Mouse (Mus musculus): ENCODE measurements around the gene Neb. TPM values are rescaled to one million over a fixed set of nuclear protein-coding genes. Genes with fewer than 3 reads are reported as not detected.

The Neb gene
- polyA plus RNA-seq, 2 experiments: 51.8 to 126 TPM

DNA sequence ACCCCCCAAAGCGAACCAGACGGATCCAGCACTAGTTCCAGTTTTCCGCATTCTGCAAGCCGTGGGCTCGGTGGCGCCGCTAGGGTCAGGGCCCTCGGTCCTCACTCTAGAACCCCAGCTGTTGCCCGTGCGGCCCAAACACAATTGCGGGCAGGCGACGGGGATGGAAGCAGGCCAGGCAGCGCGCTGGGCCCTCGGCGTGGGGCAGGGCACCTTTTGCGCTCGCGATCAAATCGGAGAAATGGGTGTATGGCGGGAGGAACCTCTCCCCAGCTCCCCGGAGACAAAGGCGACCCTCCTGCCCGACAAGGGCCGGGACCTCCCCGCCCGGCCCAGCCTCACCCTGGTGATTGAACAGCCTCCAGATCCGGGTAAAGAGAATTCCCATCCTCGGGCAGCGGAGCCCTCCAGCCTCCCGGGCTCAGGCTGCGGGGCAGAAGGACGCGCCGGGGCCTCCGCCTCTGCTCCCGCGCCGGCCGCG is 46.0 kb upstream of the Neb start:
- Histone ChIP-seq H3K4me1 (ENCODE audit: control insufficient read depth, insufficient read depth, low read length) (peaks cover 20% of the 10 kb centered on the region), H3K4me2 (replicated peaks; ENCODE audit: low read depth, low read length, severe bottlenecking) (peak overlapping the region; percentile 58)

DNA sequence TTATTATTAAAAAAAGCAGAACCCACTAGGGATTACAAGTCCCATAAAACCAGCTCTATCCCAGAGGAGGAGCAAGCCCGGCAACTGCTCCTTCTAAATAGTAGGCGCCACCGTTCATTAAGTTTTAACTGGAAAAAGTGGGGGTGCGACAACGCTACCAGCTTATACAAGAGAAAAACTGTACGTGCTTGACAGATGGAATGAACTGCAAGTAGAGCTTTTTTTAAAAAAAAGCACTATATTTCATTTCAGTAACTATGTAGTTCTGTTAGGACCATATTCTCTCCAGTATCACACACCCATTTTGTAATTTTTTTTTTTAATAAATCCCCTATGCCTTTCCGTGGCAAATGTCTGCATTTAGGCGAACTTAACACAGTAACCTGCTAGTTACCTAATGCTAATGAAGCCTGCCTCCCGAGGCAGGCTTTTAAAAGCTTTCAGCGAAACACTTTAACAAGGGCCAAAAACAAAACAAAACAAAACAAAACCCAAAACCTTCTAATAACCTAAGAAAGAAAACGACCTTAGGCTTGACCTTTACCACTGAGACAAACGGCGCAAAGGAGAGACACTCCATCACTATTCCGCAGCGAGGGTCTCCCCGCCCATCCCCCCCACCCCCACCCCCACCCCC is 45.5 kb upstream of the Neb start:
- 2% methylated on average over 16 of the region's 16 CpGs for WGBS
- DNase-seq (ENCODE audit: low spot score) (no peak), ATAC-seq (ENCODE audit: low FRiP score, low read depth) (no peak)
- H3K9me3 ChIP-seq (ENCODE audit: control insufficient read depth, low read length): no peaks in the 10 kb centered on the region
- no peaks in the 10 kb centered on the region for H3K36me3 ChIP-seq (ENCODE audit: control insufficient read depth, insufficient read depth, low read length)
- H3K27me3 ChIP-seq (ENCODE audit: control insufficient read depth, insufficient read depth, low read length): no peaks in the 10 kb centered on the region
- H3K9ac ChIP-seq (ENCODE audit: low read depth, low read length, severe bottlenecking): peak overlapping the region; percentile 95
- TF ChIP-seq POLR2A (IDR thresholded peaks at IDR 0.05; ENCODE audit: borderline replicate concordance, extremely low read depth, insufficient read depth, insufficient read length): no peak
- no peak overlapping the region for H3K27ac ChIP-seq (replicated peaks; ENCODE audit: low read depth, low read length)
- H3K4me2 ChIP-seq (replicated peaks; ENCODE audit: low read depth, low read length, severe bottlenecking): peak overlapping the region; percentile 58
- H3K4me3 ChIP-seq (replicated peaks; ENCODE audit: low read length): peak overlapping the region; percentile 85
- H3K4me1 ChIP-seq (ENCODE audit: control insufficient read depth, insufficient read depth, low read length): peaks cover 21% of the 10 kb centered on the region

More for the DNA sequence above, 46.0 kb upstream of the Neb start:
- Histone ChIP-seq H3K36me3 (ENCODE audit: control insufficient read depth, insufficient read depth, low read length) (no peaks in the 10 kb centered on the region), H3K27me3 (ENCODE audit: control insufficient read depth, insufficient read depth, low read length) (no peaks in the 10 kb centered on the region), H3K4me3 (replicated peaks; ENCODE audit: low read length) (peak overlapping the region; percentile 85), H3K27ac (replicated peaks; ENCODE audit: low read depth, low read length) (peak overlapping the region; percentile 89), H3K9me3 (ENCODE audit: control insufficient read depth, low read length) (no peaks in the 10 kb centered on the region), H3K9ac (ENCODE audit: low read depth, low read length, severe bottlenecking) (peak overlapping the region; percentile 95)
- no peak for TF ChIP-seq POLR2A (IDR thresholded peaks at IDR 0.05; ENCODE audit: borderline replicate concordance, extremely low read depth, insufficient read depth, insufficient read length)
- WGBS: 0% methylated on average over 35 of the region's 42 CpGs
- DNase-seq (ENCODE audit: low spot score) (peak; percentile 28), ATAC-seq (ENCODE audit: low FRiP score, low read depth) (peak; percentile 7; the same call in 1 of the 2 replicates)

DNA sequence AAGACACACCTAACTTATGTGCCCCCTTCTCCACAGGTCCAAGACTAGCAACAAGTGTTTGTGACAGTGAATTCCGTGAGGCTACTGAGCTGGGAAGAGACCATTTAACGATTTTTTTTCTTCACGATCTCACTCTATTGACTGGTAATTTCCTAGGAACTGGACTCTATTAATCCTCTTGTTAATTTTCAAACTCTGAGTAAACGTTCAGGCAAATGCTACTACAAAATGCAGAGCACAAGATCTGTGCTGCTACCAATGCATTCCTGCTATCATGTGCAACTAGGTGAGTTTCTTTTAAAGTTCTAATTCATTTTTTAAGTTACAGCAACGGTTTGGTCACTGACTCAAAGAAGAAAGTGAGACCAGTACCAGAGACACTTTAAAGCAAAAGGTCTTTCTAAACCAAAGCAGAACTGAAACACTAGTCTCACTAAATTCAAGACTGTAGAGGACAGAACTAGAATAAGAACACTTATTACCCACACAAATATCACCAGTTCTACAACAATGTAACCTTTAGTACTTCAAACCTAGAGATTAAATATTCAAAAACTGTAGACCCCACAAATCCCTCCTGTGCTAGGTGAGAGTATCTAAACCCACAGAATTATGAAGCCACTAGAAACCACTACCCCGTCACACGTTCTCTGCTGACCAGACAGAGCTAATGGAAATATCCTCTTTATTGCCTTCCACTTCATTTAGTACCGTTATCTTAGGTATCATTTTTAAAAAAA is 44.8 kb upstream of the Neb start:
- H3K4me2 ChIP-seq (replicated peaks; ENCODE audit: low read depth, low read length, severe bottlenecking): peak overlapping the region; percentile 58
- H3K4me3 ChIP-seq (replicated peaks; ENCODE audit: low read length): peak overlapping the region; percentile 85
- no peaks in the 10 kb centered on the region for H3K27me3 ChIP-seq (ENCODE audit: control insufficient read depth, insufficient read depth, low read length)
- H3K9me3 ChIP-seq (ENCODE audit: control insufficient read depth, low read length): no peaks in the 10 kb centered on the region
- 0 out of 2 replicates have a peak overlapping the region, but pooled peaks have one; percentile 95 for H3K9ac ChIP-seq (ENCODE audit: low read depth, low read length, severe bottlenecking)
- peaks cover 21% of the 10 kb centered on the region for H3K4me1 ChIP-seq (ENCODE audit: control insufficient read depth, insufficient read depth, low read length)
- no peak overlapping the region for H3K27ac ChIP-seq (replicated peaks; ENCODE audit: low read depth, low read length)
- WGBS: 30% methylated on average over 8 of the region's 8 CpGs
- H3K36me3 ChIP-seq (ENCODE audit: control insufficient read depth, insufficient read depth, low read length): no peaks in the 10 kb centered on the region
- ATAC-seq (ENCODE audit: low FRiP score, low read depth): no peak
- DNase-seq (ENCODE audit: low spot score): no peak
- TF ChIP-seq POLR2A (IDR thresholded peaks at IDR 0.05; ENCODE audit: borderline replicate concordance, extremely low read depth, insufficient read depth, insufficient read length): no peak

DNA sequence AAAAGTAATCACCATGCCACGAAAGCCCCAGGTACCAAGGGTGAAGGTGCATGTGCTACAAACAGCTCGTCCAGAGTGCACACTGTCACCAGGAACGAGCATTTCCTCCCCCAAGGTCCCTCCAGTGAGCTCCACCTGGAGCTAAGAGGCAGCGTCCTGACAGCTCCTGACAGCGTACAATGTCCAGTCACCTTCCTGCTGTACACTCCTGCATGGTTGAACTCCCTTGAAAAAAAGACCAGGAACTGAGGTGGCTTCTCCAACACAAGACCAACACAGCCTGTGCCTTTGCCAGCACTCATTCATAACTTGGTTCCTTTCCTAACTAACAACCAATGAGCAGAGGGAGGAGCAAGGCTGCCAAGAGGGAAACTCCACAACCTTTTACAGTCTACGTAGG is 42.9 kb upstream of the Neb start:
- ATAC-seq (ENCODE audit: low FRiP score, low read depth): no peak
- H3K9ac ChIP-seq (ENCODE audit: low read depth, low read length, severe bottlenecking): no peak overlapping the region
- 60% methylated on average over 6 of the region's 6 CpGs for WGBS
- peaks cover 7% of the 10 kb centered on the region for H3K36me3 ChIP-seq (ENCODE audit: control insufficient read depth, insufficient read depth, low read length)
- TF ChIP-seq POLR2A (IDR thresholded peaks at IDR 0.05; ENCODE audit: borderline replicate concordance, extremely low read depth, insufficient read depth, insufficient read length): no peak
- no peaks in the 10 kb centered on the region for H3K9me3 ChIP-seq (ENCODE audit: control insufficient read depth, low read length)
- no peak overlapping the region for H3K4me2 ChIP-seq (replicated peaks; ENCODE audit: low read depth, low read length, severe bottlenecking)
- H3K4me1 ChIP-seq (ENCODE audit: control insufficient read depth, insufficient read depth, low read length): peaks cover 21% of the 10 kb centered on the region
- no peak overlapping the region for H3K27ac ChIP-seq (replicated peaks; ENCODE audit: low read depth, low read length)
- DNase-seq (ENCODE audit: low spot score): no peak
- H3K4me3 ChIP-seq (replicated peaks; ENCODE audit: low read length): no peak overlapping the region
- no peaks in the 10 kb centered on the region for H3K27me3 ChIP-seq (ENCODE audit: control insufficient read depth, insufficient read depth, low read length)

DNA sequence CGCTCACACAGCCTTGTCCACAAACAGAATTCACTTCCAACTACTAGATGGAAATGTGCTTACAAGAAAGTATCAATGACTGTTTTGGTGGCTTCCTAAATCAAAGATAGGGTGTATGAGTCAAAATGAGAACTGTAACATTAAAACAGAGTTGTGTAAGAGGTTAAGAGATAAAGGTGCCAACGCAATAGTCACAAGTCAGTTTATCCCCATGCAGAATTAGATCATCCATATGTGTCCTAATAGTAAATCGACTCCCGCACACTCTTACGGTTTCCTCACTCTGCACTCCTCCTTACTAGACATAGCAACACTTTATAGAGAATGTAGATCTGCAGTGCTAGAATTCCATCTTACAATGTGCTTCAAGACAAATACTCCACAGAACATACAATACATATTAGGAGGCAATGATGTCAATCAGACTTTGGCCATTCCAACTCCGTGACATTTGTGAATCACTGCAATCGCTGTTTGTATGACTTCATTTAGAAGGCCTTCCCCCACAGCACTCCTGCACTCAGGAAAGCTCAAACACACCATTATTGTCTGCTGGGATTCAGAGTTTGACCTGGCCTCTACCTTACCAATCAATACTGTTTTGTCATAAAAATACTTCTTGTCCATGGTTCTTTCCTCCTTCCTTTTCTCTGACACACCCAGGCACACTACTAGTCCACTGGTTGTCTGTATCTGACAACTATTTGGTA is 41.9 kb upstream of the Neb start:
- no peak for DNase-seq (ENCODE audit: low spot score)
- Histone ChIP-seq H3K36me3 (ENCODE audit: control insufficient read depth, insufficient read depth, low read length) (peaks cover 17% of the 10 kb centered on the region), H3K4me1 (ENCODE audit: control insufficient read depth, insufficient read depth, low read length) (peaks cover 15% of the 10 kb centered on the region), H3K9ac (ENCODE audit: low read depth, low read length, severe bottlenecking) (no peak overlapping the region), H3K4me3 (replicated peaks; ENCODE audit: low read length) (no peak overlapping the region), H3K4me2 (replicated peaks; ENCODE audit: low read depth, low read length, severe bottlenecking) (no peak overlapping the region), H3K27ac (replicated peaks; ENCODE audit: low read depth, low read length) (no peak overlapping the region), H3K9me3 (ENCODE audit: control insufficient read depth, low read length) (no peaks in the 10 kb centered on the region; the same call in 1 of the 2 replicates), H3K27me3 (ENCODE audit: control insufficient read depth, insufficient read depth, low read length) (no peaks in the 10 kb centered on the region)
- WGBS: 90% methylated on average over 7 of the region's 7 CpGs
- no peak for ATAC-seq (ENCODE audit: low FRiP score, low read depth)
- TF ChIP-seq POLR2A (IDR thresholded peaks at IDR 0.05; ENCODE audit: borderline replicate concordance, extremely low read depth, insufficient read depth, insufficient read length): no peak
